Mouse (Mus musculus) spleen, adult 2 months (tissue): ENCODE measurements around the gene Rnf2.

Source experiments
- CTCF ChIP-seq: fragments of 200-500 bp; IDR thresholded peaks from 2 replicates; pipeline ENCODE4 v1.5.1; 2011; ENCODE audit warnings: mild to moderate bottlenecking, inconsistent platforms; ENCODE audit not compliant: insufficient read depth, insufficient read length, insufficient replicate concordance; ENCODE audit errors: extremely low read depth
- POLR2A ChIP-seq: fragments of 200-500 bp; IDR thresholded peaks from 2 replicates; pipeline ENCODE4 v1.6.1; 2011; ENCODE audit warnings: low read depth, low read length, inconsistent platforms

DNA sequence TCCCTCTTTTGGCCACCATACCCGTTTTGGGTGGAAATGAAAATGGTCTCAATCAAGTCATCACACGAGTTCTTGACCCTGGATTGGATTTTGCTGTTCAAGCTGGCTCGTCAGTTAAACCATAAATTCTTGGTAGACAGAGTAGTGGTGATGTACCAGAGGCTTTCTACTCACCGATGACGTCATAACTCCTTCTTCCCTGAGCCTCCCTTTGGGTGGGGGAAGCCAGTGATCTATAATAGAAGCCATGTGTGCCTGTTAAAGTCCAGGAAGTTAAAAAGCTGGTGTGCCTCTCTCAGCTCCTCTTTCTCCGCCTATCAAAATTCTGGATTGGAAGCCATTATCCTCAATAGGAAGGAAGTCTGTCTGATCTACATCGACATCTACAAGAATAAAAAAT is 49.0 kb upstream of the Rnf2 start:
- no peak for TF ChIP-seq CTCF
- TF ChIP-seq POLR2A, result no peak
